Mouse (Mus musculus) cerebellum, adult 18-20 months (tissue): ENCODE results near the gene Gm21693.
"Not testable (repeated sequence)": the region's sequence is repeated elsewhere in the genome, so short reads cannot be mapped to it uniquely, and the experiment has no call there.

Source experiments
- DNase-seq, 2 experiments: peaks; one replicate each; pipeline ENCODE4 v3.0.0; 2021

The Gm21693 gene

DNA sequence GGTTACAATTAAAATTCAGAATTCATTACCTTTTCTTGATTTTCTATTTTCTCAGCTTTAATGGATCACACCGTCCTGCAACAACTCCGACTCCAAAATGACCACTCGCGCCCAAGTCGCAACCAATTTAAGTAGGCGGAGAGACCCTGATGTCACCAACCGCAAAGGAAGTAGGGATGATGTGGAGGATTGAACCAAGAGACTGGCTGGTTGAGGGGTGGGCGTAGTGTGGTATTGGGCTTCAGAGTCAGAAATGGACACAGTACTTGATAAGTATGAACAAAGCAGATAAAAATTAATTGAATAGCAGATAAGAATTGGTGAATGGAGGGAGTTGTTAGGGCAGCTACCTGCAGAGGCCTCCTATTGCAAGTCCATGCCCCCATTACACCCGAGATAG is at the start of gene Gm21693:
Gm21693 (minus strand) TSS at position 101 of the 400 bp plus-strand sequence.
- not testable (repeated sequence) for DNase-seq

- not testable (repeated sequence) for DNase-seq
Measured at GRCm38 (mm10) chrY:3340661-3341060, 4.5 kb downstream of the Gm21693 start.

- not testable (repeated sequence) for DNase-seq
Measured at GRCm38 (mm10) chrY:3306349-3306748, 38.8 kb downstream of the Gm21693 start, which contains the start of gene Gm21677. Gene Gm21677, minus strand, starts transcription at chrY:3306449.
